In the genomic region with DNA sequence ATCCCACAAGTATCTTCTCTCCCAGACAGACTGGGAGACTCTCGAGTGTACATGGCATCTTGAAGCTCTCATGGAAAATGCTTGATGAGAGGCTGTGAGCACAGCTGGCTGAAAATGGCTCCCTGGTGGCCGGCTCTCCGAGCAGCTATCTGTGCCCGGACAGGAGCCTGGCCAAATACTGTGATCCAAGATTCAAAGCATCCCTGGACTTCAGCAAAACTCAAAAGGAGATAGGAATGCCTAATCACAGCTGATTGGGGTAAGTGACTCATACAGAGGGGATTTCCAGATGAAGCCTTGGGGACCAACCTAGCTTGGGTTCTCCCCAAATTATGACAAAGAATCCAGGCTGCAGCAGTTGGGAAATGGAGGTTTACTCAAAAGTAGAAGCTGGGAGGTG, we compare ENCODE assay signal across 16 mouse cellular contexts.
A peak's percentile ranks its signal among the peaks of the same experiment; 100 is the strongest.
DNase-seq lines count a peak whose midpoint lies in the region; ATAC-seq and TF ChIP-seq lines count a peak whose summit lies in the region.
"Had no signal": no experiment of that assay in that cellular context is flagged by ENCODE, and none has a peak within 500 bp of the region (broad histone marks: within the 10 kb centered on the region; RNA-seq: fewer than 3 reads in every experiment).

No protein-coding gene starts in this region.

- H3K27me3 ChIP-seq in C2C12 (ENCODE audit: control insufficient read depth, insufficient read depth, insufficient read length) = no peaks in the 10 kb centered on the region
- H3K27me3 ChIP-seq in liver, embryonic 11.5 days (replicated peaks; ENCODE audit: control insufficient read depth, insufficient read depth, low read length) = no peaks in the 10 kb centered on the region
- H3K27me3 ChIP-seq: forebrain, embryonic 12.5 days; hindbrain, embryonic 13.5 days; intestine, embryonic 15.5 days had no signal

- H3K9ac ChIP-seq in liver, embryonic 11.5 days (ENCODE audit: low read depth, low read length) = no peak overlapping the region
- H3K9ac ChIP-seq: forebrain, embryonic 12.5 days; hindbrain, embryonic 13.5 days; intestine, embryonic 15.5 days had no signal

- no peak for ATAC-seq in liver, embryonic 11.5 days (replicated peaks; ENCODE audit: low FRiP score)
- ATAC-seq: intestine, embryonic 15.5 days; lung, postnatal 0 days had no signal

- H3ac ChIP-seq in C2C12 (ENCODE audit: control insufficient read depth, insufficient read length, low read depth) = no peak overlapping the region

- H3K9me3 ChIP-seq in liver, embryonic 11.5 days (ENCODE audit: control insufficient read depth, low read length) = no peaks in the 10 kb centered on the region
- H3K9me3 ChIP-seq: forebrain, embryonic 12.5 days; hindbrain, embryonic 13.5 days; intestine, embryonic 15.5 days had no signal

- no peaks in the 10 kb centered on the region for H3K79me3 ChIP-seq in C2C12 (ENCODE audit: low read depth)

- peak; percentile 85 for DNase-seq in NIH3T3 (ENCODE audit: low read depth)
- peak; percentile 43 to 46 for DNase-seq in gastrocnemius, postnatal 36 days
- peak; percentile 33 to 68 for DNase-seq in heart, postnatal 14 days
- no peak for DNase-seq in c-Kit-positive CD71-positive TER-119-positive erythroid progenitor cells, embryonic 14.5 days (ENCODE audit: low spot score)
- no peak for DNase-seq in adrenal gland, postnatal 4 days (ENCODE audit: low spot score in 2 of 2)
- no peak for DNase-seq in liver, embryonic 11.5 days (ENCODE audit: low spot score)
- DNase-seq: cerebellum, adult 2 months; kidney, postnatal 14 days; liver; retina, postnatal 1 day; thymus, postnatal 14 days had no signal

- WGBS in liver, embryonic 11.5 days = 85% methylated on average over 4 of the region's 4 CpGs

- TF ChIP-seq CTCF in C2C12 (IDR thresholded peaks at IDR 0.05; ENCODE audit: control insufficient read depth, insufficient read depth, insufficient read length) = no peak

- no peak overlapping the region for H3K27ac ChIP-seq in liver, embryonic 11.5 days (ENCODE audit: low read depth, low read length)
- H3K27ac ChIP-seq: forebrain, embryonic 12.5 days; hindbrain, embryonic 13.5 days; intestine, embryonic 15.5 days had no signal

- H3K79me2 ChIP-seq in C2C12 (ENCODE audit: control insufficient read depth, insufficient read depth) = no peaks in the 10 kb centered on the region

- H3K4me3 ChIP-seq in C2C12 (ENCODE audit: insufficient read depth, poor library complexity, severe bottlenecking) = no peak overlapping the region
- H3K4me3 ChIP-seq in liver, embryonic 11.5 days (ENCODE audit: low read depth, low read length) = no peak overlapping the region
- H3K4me3 ChIP-seq: forebrain, embryonic 12.5 days; hindbrain, embryonic 13.5 days; intestine, embryonic 15.5 days had no signal

- H3K4me2 ChIP-seq in liver, embryonic 11.5 days = no peak overlapping the region
- H3K4me2 ChIP-seq: forebrain, embryonic 12.5 days; hindbrain, embryonic 13.5 days; intestine, embryonic 15.5 days had no signal

- H3K36me3 ChIP-seq in C2C12 (ENCODE audit: control insufficient read depth, insufficient read depth) = no peaks in the 10 kb centered on the region
- H3K36me3 ChIP-seq in liver, embryonic 11.5 days (ENCODE audit: control insufficient read depth, insufficient read depth, low read length) = no peaks in the 10 kb centered on the region
- H3K36me3 ChIP-seq: intestine, embryonic 15.5 days had no signal

- no peaks in the 10 kb centered on the region; the same call in 1 of the 2 replicates for H3K4me1 ChIP-seq in liver, embryonic 11.5 days (replicated peaks; ENCODE audit: control insufficient read depth, insufficient read depth, low read length)

- intact Hi-C loops in gastrocnemius, postnatal 36 days (cut with DNase I) = no loop called here
- intact Hi-C loops in heart, postnatal 14 days (cut with DNase I) = no loop called here

TF ChIP-seq in C2C12, 6 proteins besides CTCF, POLR2A, EP300 and RAD21:
- TF ChIP-seq MAX (IDR thresholded peaks at IDR 0.05) (no peak), FOSL1 (IDR thresholded peaks at IDR 0.05; ENCODE audit: insufficient read depth, low read length, poor library complexity, severe bottlenecking) (peak; percentile 68)

Comparison
In these comparisons a context has a peak if more than half of its experiments do, and no peak if none do; other contexts are left out.
1. DNase-seq: peak in NIH3T3 (single experiment), gastrocnemius, postnatal 36 days (2 of 2) and heart, postnatal 14 days (2 of 2); none in c-Kit-positive CD71-positive TER-119-positive erythroid progenitor cells, embryonic 14.5 days (single experiment), adrenal gland, postnatal 4 days (0 of 2) and liver, embryonic 11.5 days (single experiment).